Mouse (Mus musculus): Measurements from ENCODE around the gene Rp9. TPM values are rescaled to one million over a fixed set of nuclear protein-coding genes. Genes with fewer than 3 reads are reported as not detected.

Gene Rp9
- polyA plus RNA-seq, 1 experiment from 2014 or later: 56.0 TPM

Other genes with a start within 250 kb of the Rp9 start
- gene Zfp809, start 244.0 kb downstream of the Rp9 start, polyA plus RNA-seq (2015; fragmentation: Nextera tagmentation; extraction: Ambion mirVana): 20.0 and 21.7 TPM in 2 replicates
- gene Zfp599, start 209.8 kb downstream of the Rp9 start, polyA plus RNA-seq (2015; fragmentation: Nextera tagmentation; extraction: Ambion mirVana): 4.9 and 5.2 TPM in 2 replicates
- gene Zfp810, start 162.1 kb downstream of the Rp9 start, polyA plus RNA-seq (2015; fragmentation: Nextera tagmentation; extraction: Ambion mirVana): 20.7 and 23.0 TPM in 2 replicates
- 45.9 and 48.1 TPM in 2 replicates for gene Anln, start 80.6 kb downstream of the Rp9 start, polyA plus RNA-seq (2015; fragmentation: Nextera tagmentation; extraction: Ambion mirVana)
- 4.3 and 4.8 TPM in 2 replicates for gene 9530077C05Rik, start 58.2 kb downstream of the Rp9 start, polyA plus RNA-seq (2015; fragmentation: Nextera tagmentation; extraction: Ambion mirVana)
- not detected in 2 replicates for gene Gm17545, start 15.5 kb downstream of the Rp9 start, polyA plus RNA-seq (2015; fragmentation: Nextera tagmentation; extraction: Ambion mirVana)
- 12.2 and 15.7 TPM in 2 replicates for gene Bbs9, start 6.0 kb upstream of the Rp9 start, polyA plus RNA-seq (2015; fragmentation: Nextera tagmentation; extraction: Ambion mirVana)